11 mouse cellular contexts compared by ENCODE assay signal in genomic region chr15:86122261-86122949, GRCm38 (mm10).
A peak's percentile ranks its signal among the peaks of the same experiment; 100 is the strongest.
DNase-seq lines count a peak whose midpoint lies in the region; ATAC-seq and TF ChIP-seq lines count a peak whose summit lies in the region.
"Had no signal": no experiment of that assay in that cellular context is flagged by ENCODE, and none has a peak within 500 bp of the region (broad histone marks: within the 10 kb centered on the region; RNA-seq: fewer than 3 reads in every experiment).

No protein-coding gene starts in this region.

- H3K36me3 ChIP-seq in kidney, embryonic 15.5 days: peaks cover 63% of the 10 kb centered on the region

- H3K4me1 ChIP-seq in kidney, embryonic 15.5 days: 0 out of 2 replicates have a peak, but pooled peaks cover 3% of the 10 kb centered on the region

- H3K4me2 ChIP-seq in kidney, embryonic 15.5 days: no peak overlapping the region
- H3K4me2 ChIP-seq: neural tube, embryonic 13.5 days had no signal

- no peaks in the 10 kb centered on the region for H3K9me3 ChIP-seq in kidney, embryonic 15.5 days (replicated peaks)
- H3K9me3 ChIP-seq: neural tube, embryonic 13.5 days had no signal

- no peak overlapping the region for H3K9ac ChIP-seq in kidney, embryonic 15.5 days
- H3K9ac ChIP-seq: liver, embryonic 14.5 days; neural tube, embryonic 13.5 days had no signal

- H3K27me3 ChIP-seq in kidney, embryonic 15.5 days: no peaks in the 10 kb centered on the region
- no peaks in the 10 kb centered on the region for H3K27me3 ChIP-seq in Patski
- H3K27me3 ChIP-seq: neural tube, embryonic 13.5 days had no signal

- H3K27ac ChIP-seq in kidney, embryonic 15.5 days: no peak overlapping the region
- H3K27ac ChIP-seq: liver, embryonic 14.5 days; neural tube, embryonic 13.5 days had no signal

- in situ Hi-C loops in Patski (cut with MboI; ENCODE audit: low pct_unique_long_range_greater_than_20kb): loop anchor here (5.0 kb wide), 2 partner anchors 70 to 210 kb away; no protein-coding TSS in a partner anchor

- POLR2A ChIA-PET in Patski (lab: Charles Lee): interaction anchor here (0.8 kb wide), 1 partner anchor 18 kb away, joined by 3 read pairs; no protein-coding TSS in a partner anchor

- no peak for TF ChIP-seq CTCF in Patski (IDR thresholded peaks at IDR 0.05)

- H3K4me3 ChIP-seq in kidney, embryonic 15.5 days (replicated peaks): no peak overlapping the region
- H3K4me3 ChIP-seq: neural tube, embryonic 13.5 days had no signal

- DNase-seq in kidney, adult 11 months: peak; percentile 86
- DNase-seq in Patski (ENCODE audit: low read depth, low spot score): no peak
- DNase-seq in cerebellum, postnatal 14 days: peak; percentile 61 to 69
- peak; percentile 84 to 86 for DNase-seq in kidney, adult 8-10 months
- no peak for DNase-seq in right cerebral cortex, postnatal 36 days (ENCODE audit: low spot score in 2 of 2)
- DNase-seq in left cerebral cortex, adult 11 months (ENCODE audit: low spot score): no peak
- no peak for DNase-seq in layer of hippocampus, adult 8-10 months (ENCODE audit: low spot score in 2 of 2)
- DNase-seq: thymus, postnatal 25 days had no signal

- WGBS in kidney, embryonic 15.5 days: 79% methylated on average over 9 of the region's 9 CpGs

- no peak for ATAC-seq in kidney, embryonic 15.5 days (replicated peaks; ENCODE audit: low FRiP score)
- ATAC-seq in Patski: peak; percentile 48

- CTCF ChIA-PET in Patski (lab: Charles Lee): interaction anchor here (0.9 to 9.9 kb wide), 7 partner anchors 18 to 82 kb away, joined by 3 to 64 read pairs (median 4); partner anchors contain the start of gene Gramd4

Comparison
In these comparisons a context has a peak if more than half of its experiments do, and no peak if none do; other contexts are left out.
1. DNase-seq: peak in kidney, adult 11 months (single experiment), cerebellum, postnatal 14 days (2 of 2) and kidney, adult 8-10 months (2 of 2); none in Patski (single experiment), right cerebral cortex, postnatal 36 days (0 of 2), left cerebral cortex, adult 11 months (single experiment) and layer of hippocampus, adult 8-10 months (0 of 2).